Mouse (Mus musculus) skeletal muscle tissue, adult 2 months (tissue): Measurements from ENCODE around the gene Mea1.

ENCODE experiments used
- DNase-seq: peaks from one replicate; pipeline ENCODE4 v3.0.0-alpha.2; 2012; ENCODE audit warnings: low read depth, low spot score

The Mea1 gene

DNA sequence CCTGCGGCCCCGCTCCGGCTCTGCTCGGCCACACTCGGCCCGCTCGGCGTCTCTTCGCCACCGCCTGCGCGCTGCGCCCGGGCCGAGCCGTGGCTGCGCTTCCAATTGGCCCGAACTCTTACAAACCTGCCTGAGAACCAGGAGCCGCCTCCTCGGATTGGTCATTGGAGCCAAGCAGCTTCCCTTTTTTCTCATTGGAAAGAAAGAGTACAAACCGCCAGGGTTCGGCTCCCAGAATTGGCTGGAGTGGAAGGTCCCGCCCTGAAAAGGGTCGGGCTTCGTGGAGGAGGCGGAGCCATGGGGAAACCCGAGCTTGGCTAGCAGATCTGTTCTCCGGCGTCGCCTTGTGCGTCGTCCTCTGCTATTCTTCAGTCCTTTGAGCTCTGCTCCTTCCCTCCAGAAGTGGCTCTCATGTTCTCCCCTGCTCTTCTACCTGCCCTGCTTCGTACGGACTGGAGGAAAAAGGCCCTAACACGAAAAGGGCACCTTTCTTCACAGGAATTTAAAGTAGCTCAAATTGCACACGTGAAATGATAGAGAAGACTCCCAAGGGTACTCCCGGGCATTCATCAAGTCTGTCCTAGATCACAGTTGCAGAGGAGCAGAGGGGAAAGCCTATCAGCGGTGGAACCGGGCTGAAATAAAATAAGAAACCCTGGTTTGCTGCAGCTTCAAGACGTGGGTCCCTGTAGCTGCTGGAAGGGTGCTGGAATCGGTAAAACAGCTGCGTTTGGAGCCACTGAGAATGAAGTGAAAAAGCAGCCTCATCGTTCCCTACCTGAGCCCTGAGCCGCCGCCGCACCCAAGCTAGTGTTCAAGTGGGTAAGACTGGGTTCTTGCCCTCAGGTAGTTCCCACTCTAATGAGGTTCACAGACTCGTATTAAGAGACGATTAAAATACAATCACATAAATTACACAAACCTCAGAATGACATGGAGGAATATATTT is 26.6 kb downstream of the Mea1 start, which contains the start of gene Ppp2r5d:
Gene Ppp2r5d (minus strand): TSS at position 225 of the 949 bp plus-strand sequence.
- peak; percentile 96 for DNase-seq

GRCm38 (mm10) chr17:46706375-46707089 is 27.9 kb downstream of the Mea1 start:
- no peak for DNase-seq

DNA sequence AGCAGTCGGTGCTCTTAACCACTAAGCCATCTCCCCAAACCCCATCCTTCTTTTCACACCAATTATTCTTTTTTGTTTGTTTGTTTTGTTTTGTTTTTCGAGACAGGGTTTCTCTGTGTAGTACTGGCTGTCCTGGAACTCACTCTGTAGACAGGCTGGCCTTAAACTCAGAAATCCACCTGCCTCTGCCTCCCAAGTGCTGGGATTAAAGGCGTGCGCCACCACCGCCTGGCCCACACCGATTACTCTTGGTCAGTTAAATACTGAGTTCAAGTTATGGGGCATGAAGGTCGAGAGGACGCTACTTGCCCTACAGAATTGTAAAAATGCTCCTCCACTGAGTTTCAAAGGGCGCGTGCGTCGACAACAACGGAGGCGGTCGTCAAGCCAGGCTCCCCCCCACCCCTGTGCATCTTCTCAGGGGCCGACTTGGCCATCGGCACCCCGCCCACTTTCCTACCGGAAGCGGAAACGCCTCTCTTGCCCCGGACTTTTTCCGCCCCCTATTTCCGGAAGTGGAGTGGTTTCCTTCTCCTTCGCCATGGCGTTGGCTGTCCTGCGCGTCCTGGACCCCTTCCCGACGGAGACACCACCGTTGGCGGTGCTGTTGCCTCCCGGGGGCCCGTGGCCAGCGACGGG is 32.5 kb downstream of the Mea1 start, which contains the start of gene Pex6:
Gene Pex6 (plus strand): TSS at position 505 of the 639 bp plus-strand sequence.
- DNase-seq, result peak; percentile 88

- DNase-seq, result peak; percentile 39
These were observed 33.1 kb downstream of the Mea1 start for GRCm38 (mm10) chr17:46711612-46712271.

- DNase-seq, result no peak
These were observed 33.8 kb downstream of the Mea1 start for GRCm38 (mm10) chr17:46712442-46712841.

GRCm38 (mm10) chr17:46713849-46714248 is 35.3 kb downstream of the Mea1 start:
- no peak for DNase-seq

DNA sequence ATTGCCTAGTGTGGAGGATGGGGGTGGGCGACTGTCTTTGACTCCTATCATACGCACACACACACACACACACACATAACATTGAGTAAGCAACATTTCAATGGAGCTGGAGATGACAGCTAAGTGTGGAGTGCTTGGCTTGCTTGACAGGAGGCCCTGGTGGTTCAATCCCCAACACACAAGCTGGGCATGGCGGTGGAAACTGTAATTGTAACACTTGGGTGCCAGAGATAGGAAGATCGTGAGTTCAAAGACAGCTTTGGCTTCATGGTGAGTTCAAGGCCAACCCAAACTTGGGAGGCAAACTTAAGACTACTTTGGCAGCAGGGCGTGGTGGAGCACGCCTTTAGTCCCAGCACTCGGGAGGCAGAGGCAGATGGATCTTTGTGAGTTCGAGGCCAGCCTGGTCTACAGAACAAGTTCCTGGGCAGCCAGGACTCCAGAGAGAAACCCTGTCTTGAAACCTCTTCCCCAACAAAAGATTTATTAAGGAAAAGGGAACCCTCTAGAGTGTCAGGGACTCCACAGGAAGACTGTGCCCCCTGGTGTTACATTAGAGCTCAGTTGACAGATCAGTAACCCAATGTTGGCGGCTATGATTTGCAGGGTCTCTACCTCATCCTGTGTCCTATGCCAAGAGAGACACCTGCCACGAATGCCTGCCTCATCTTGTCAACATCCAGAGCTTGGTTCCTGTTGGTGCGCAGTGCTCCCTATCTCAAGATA is 36.3 kb downstream of the Mea1 start:
- DNase-seq, result no peak

DNA sequence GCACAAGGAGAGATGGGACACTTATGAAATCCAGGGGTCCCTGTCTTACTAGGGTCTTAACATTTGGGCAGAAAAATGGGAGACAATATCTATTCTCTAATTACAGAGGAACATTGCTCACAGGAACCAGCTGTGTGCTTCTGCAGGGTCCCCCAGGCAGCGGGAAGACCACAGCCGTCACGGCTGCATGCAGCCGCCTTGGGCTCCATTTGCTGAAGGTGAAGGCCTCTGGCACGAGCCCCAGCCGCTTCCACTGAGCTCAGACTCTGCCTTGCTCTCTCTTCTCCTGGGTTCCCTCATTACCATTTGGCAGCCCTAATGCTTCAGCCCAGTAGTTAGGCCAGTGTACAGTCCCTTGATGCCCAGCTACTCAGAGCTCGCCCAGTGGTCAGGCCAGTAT is 42.5 kb downstream of the Mea1 start:
- no peak for DNase-seq

DNA sequence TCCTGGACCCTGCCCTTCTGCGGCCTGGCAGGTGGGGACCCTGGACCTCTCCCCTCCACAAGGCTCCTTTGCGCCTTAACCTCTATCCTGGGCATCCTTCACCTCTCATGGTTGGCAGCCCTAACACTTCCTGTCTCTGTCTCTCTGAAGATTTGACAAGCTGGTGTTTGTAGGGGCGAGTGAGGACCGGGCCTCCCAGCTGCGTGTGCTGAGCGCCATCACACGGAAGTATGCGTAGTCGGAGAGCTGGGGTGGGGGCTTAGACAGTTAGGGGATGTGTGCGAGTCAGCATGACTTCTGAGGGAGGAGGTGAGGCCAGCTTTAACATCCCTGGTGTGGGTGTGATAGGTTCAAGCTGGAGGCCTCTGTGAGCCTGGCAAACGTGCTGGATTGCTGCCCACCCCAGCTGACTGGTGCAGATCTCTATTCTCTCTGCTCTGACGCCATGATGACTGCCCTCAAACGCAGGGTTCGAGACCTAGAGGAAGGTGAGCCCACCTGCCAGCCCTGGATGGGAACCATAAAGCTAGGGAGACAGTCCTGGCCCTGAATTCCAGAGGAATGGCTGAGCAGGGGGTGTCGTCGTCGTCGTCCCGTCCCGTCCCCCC is 46.0 kb downstream of the Mea1 start:
- no peak for DNase-seq

DNA sequence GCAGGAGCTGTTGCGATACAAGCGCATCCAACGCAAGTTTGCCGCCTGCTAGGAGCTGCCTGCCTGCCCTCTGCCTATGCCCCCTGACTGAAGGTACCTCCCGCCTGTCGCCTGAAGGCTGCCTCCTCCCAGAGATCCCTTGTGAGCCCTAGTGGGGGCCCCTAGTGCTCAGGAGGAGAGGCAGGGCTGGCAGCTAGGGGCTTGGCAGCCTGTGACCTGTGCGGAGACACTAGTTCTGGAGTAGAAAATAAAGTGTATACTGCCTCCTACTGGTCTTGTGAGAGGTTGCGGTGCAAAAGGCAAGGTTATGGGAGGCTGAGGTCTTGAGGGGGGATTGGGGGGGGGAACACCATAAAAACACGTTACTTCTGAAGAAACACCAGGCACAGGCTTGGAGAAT is 46.7 kb downstream of the Mea1 start:
- DNase-seq, result peak; percentile 31

- DNase-seq, result no peak
These were observed 47.4 kb downstream of the Mea1 start for GRCm38 (mm10) chr17:46725731-46726645.

- DNase-seq, result no peak
These were observed 48.7 kb downstream of the Mea1 start for GRCm38 (mm10) chr17:46727271-46727670.

DNA sequence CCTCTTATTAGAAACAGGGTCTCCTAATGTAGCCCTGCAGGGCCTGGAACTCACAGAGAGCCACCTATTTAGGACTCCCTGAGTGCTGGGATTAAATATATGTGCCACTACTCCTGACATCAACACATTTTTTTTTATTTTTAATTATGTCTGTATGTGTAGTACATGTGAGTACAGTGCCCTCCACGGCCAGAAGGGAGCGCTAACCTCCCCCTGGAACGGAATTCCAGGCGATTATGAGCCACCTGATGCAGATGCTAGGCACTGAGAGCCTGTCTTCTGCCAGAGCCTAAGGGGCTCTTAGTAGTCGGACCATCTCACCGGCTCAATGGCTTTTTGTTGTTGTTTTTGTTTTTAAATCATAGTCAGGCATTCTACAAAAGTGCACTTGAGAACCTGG is 49.4 kb downstream of the Mea1 start:
- no peak for DNase-seq

- no peak for DNase-seq
These were observed 49.9 kb downstream of the Mea1 start for GRCm38 (mm10) chr17:46728496-46728895.

DNA sequence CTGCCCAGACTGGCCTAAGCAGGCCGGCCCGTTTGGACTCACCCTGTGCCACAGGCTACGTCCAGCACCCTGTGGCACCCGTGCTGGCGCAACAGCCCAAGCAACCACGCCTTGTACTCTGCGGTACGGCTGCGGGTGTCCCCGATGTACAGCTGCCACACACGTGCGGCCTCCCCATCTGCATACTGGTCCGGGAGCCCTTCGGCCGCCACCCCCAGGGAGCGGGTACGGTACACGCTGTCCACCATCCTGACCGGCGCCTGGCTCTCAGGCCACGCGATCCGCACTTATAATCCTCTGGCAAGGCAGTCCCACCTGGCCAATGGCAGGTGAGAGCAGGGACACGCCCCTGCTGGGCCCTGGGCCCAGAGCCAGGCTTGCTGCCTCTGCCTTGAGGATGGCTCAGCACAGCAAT is 50.3 kb downstream of the Mea1 start, which contains the start of gene Gnmt:
Gene Gnmt (minus strand): TSS at position 265 of the 415 bp plus-strand sequence.
- no peak for DNase-seq
